Comparison of ENCODE assay signal across 17 mouse cellular contexts in genomic region chr13:110230046-110230445, GRCm38 (mm10). TPM values are rescaled to one million over a fixed set of nuclear protein-coding genes. Genes with fewer than 3 reads are reported as not detected.
A peak's percentile ranks its signal among the peaks of the same experiment; 100 is the strongest.
DNase-seq lines count a peak whose midpoint lies in the region.
"Had no signal": no experiment of that assay in that cellular context is flagged by ENCODE, and none has a peak within 500 bp of the region (broad histone marks: within the 10 kb centered on the region; RNA-seq: fewer than 3 reads in every experiment).

No protein-coding gene starts in this region.

- peak; percentile 42 for DNase-seq in lung, postnatal 25 days (ENCODE audit: low spot score)
- DNase-seq in lung, postnatal 14 days, result no peak
- DNase-seq in 416B (ENCODE audit: low read depth), result peak; percentile 4
- DNase-seq in NIH3T3 (ENCODE audit: low read depth), result peak; percentile 90
- peak; percentile 65 for DNase-seq in fibroblast of lung, adult 2 months (ENCODE audit: low read depth)
- no peak for DNase-seq in thymus, postnatal 36 days
- no peak for DNase-seq in kidney, postnatal 4 days
- no peak for DNase-seq in adrenal gland, postnatal 25 days
- DNase-seq: adrenal gland, postnatal 36 days; cerebellum, adult 8-10 months; cerebellum, postnatal 25 days; heart, adult 2 months; heart, postnatal 4 days; kidney, adult 18-20 months; layer of hippocampus, postnatal 36 days; left cerebral cortex, postnatal 4 days; liver, postnatal 0 days had no signal

RNA-seq across cellular contexts. Expression of gene Rab3c, which starts 50.8 kb away (rescaled TPM):
- total RNA-seq in adrenal gland, postnatal 25 days (2021), result 22.6 and 33.2 TPM in 2 replicates

Comparison
In these comparisons a context has a peak if more than half of its experiments do, and no peak if none do; other contexts are left out.
1. DNase-seq: peak in lung, postnatal 25 days (single experiment), 416B (single experiment), NIH3T3 (single experiment) and fibroblast of lung, adult 2 months (single experiment); none in lung, postnatal 14 days (single experiment), thymus, postnatal 36 days (0 of 2), kidney, postnatal 4 days (0 of 2) and adrenal gland, postnatal 25 days (single experiment).